In genomic region chrX:98958287-98958686, GRCm38 (mm10) we compare ENCODE assay signal across 23 mouse cellular contexts. TPM values are rescaled to one million over a fixed set of nuclear protein-coding genes. Genes with fewer than 3 reads are reported as not detected.
DNase-seq lines count a peak whose midpoint lies in the region; ATAC-seq and TF ChIP-seq lines count a peak whose summit lies in the region.
"Had no signal": no experiment of that assay in that cellular context is flagged by ENCODE, and none has a peak within 500 bp of the region (broad histone marks: within the 10 kb centered on the region; RNA-seq: fewer than 3 reads in every experiment).

No protein-coding gene starts in this region.

- no peak overlapping the region for H3K4me2 ChIP-seq in liver, embryonic 11.5 days
- H3K4me2 ChIP-seq in liver, embryonic 12.5 days: no peak overlapping the region
- H3K4me2 ChIP-seq in liver, embryonic 16.5 days (ENCODE audit: low read depth, low read length): no peak overlapping the region
- H3K4me2 ChIP-seq: hindbrain, embryonic 13.5 days had no signal

- no peak overlapping the region for H3K9ac ChIP-seq in liver, embryonic 11.5 days (ENCODE audit: low read depth, low read length)
- no peak overlapping the region for H3K9ac ChIP-seq in liver, embryonic 12.5 days
- H3K9ac ChIP-seq in liver, embryonic 16.5 days (ENCODE audit: low read depth, low read length): no peak overlapping the region
- H3K9ac ChIP-seq: hindbrain, embryonic 13.5 days had no signal

- ATAC-seq in liver, embryonic 11.5 days (replicated peaks; ENCODE audit: low FRiP score): peak; percentile 45
- ATAC-seq in liver, embryonic 12.5 days: peak; percentile 54; the same call in 1 of the 2 replicates
- ATAC-seq in liver, embryonic 16.5 days (ENCODE audit: low read depth): peak; percentile 41; the same call in 1 of the 2 replicates
- ATAC-seq: CD4-positive, CD25-positive, alpha-beta regulatory T cell, adult 4 months; forebrain, embryonic 16.5 days; hindbrain, postnatal 0 days had no signal

- no peak for DNase-seq in liver, embryonic 11.5 days (ENCODE audit: low spot score)
- DNase-seq in liver: no peak
- DNase-seq in cerebellum, postnatal 36 days: no peak
- no peak for DNase-seq in layer of hippocampus, adult 9-11 months
- DNase-seq in kidney, postnatal 25 days: no peak
- DNase-seq in lung, adult 2 months: no peak
- DNase-seq: adrenal gland, postnatal 14 days; B cell, adult 2 months; cerebellum, adult 18-20 months; cerebellum, adult 9-11 months; gastrocnemius, postnatal 10 days; heart, adult 18-20 months; heart, postnatal 10 days; heart, postnatal 4 days had no signal

- no peaks in the 10 kb centered on the region for H3K9me3 ChIP-seq in liver, embryonic 11.5 days (ENCODE audit: control insufficient read depth, low read length)
- H3K9me3 ChIP-seq in liver, embryonic 12.5 days (replicated peaks): no peaks in the 10 kb centered on the region
- no peaks in the 10 kb centered on the region for H3K9me3 ChIP-seq in liver, embryonic 16.5 days (replicated peaks; ENCODE audit: control insufficient read depth, low read length)
- H3K9me3 ChIP-seq: G1E; heart, embryonic 10.5 days; hindbrain, embryonic 13.5 days had no signal

- TF ChIP-seq CTCF in lung, adult 2 months (IDR thresholded peaks at IDR 0.05; ENCODE audit: insufficient read depth, low read length): no peak

- H3K4me1 ChIP-seq in liver, embryonic 11.5 days (replicated peaks; ENCODE audit: control insufficient read depth, insufficient read depth, low read length): no peaks in the 10 kb centered on the region
- peaks cover 8% of the 10 kb centered on the region; the same call in 1 of the 2 replicates for H3K4me1 ChIP-seq in liver, embryonic 12.5 days
- no peaks in the 10 kb centered on the region for H3K4me1 ChIP-seq in liver, embryonic 16.5 days (ENCODE audit: control insufficient read depth, low read depth, low read length)
- no peaks in the 10 kb centered on the region for H3K4me1 ChIP-seq in lung, adult 2 months (ENCODE audit: control insufficient read depth, insufficient read depth, low read length)
- H3K4me1 ChIP-seq: heart, embryonic 10.5 days; hindbrain, embryonic 13.5 days had no signal

- H3K4me3 ChIP-seq in liver, embryonic 11.5 days (ENCODE audit: low read depth, low read length): no peak overlapping the region
- H3K4me3 ChIP-seq in liver, embryonic 12.5 days: no peak overlapping the region
- H3K4me3 ChIP-seq in liver, embryonic 16.5 days (ENCODE audit: low read depth, low read length): no peak overlapping the region
- H3K4me3 ChIP-seq in lung, adult 2 months (replicated peaks; ENCODE audit: extremely low read depth, low read depth, low read length): no peak overlapping the region
- H3K4me3 ChIP-seq: erythroblast, embryonic 14.5 days; heart, embryonic 10.5 days; hindbrain, embryonic 13.5 days had no signal

- H3K27me3 ChIP-seq in liver, embryonic 11.5 days (replicated peaks; ENCODE audit: control insufficient read depth, insufficient read depth, low read length): no peaks in the 10 kb centered on the region; the same call in 1 of the 2 replicates
- no peaks in the 10 kb centered on the region for H3K27me3 ChIP-seq in liver, embryonic 12.5 days (replicated peaks)
- H3K27me3 ChIP-seq in liver, embryonic 16.5 days (ENCODE audit: control insufficient read depth, insufficient read depth, low read depth, low read length): no peaks in the 10 kb centered on the region

- H3K36me3 ChIP-seq in liver, embryonic 11.5 days (ENCODE audit: control insufficient read depth, insufficient read depth, low read length): no peaks in the 10 kb centered on the region
- no peaks in the 10 kb centered on the region for H3K36me3 ChIP-seq in liver, embryonic 12.5 days
- no peaks in the 10 kb centered on the region for H3K36me3 ChIP-seq in liver, embryonic 16.5 days (ENCODE audit: control insufficient read depth, insufficient read depth)
- H3K36me3 ChIP-seq: G1E; heart, embryonic 10.5 days; hindbrain, embryonic 13.5 days had no signal

- no peak for TF ChIP-seq POLR2A in lung, adult 2 months (IDR thresholded peaks at IDR 0.05; ENCODE audit: borderline replicate concordance, extremely low read depth, low read depth, low read length)

- no peak overlapping the region for H3K27ac ChIP-seq in liver, embryonic 11.5 days (ENCODE audit: low read depth, low read length)
- H3K27ac ChIP-seq in liver, embryonic 12.5 days: no peak overlapping the region
- 0 out of 2 replicates have a peak overlapping the region, but pooled peaks have one; percentile 19 for H3K27ac ChIP-seq in liver, embryonic 16.5 days (ENCODE audit: low read length)
- H3K27ac ChIP-seq: heart, embryonic 10.5 days; hindbrain, embryonic 13.5 days; hindbrain, postnatal 0 days had no signal

- 79% methylated on average over 9 of the region's 9 CpGs for WGBS in liver, embryonic 11.5 days
- 67% methylated on average over 9 of the region's 9 CpGs for WGBS in liver, embryonic 12.5 days (ENCODE audit: insufficient replicate concordance)
- WGBS in liver, embryonic 16.5 days (ENCODE audit: insufficient replicate concordance): 52% methylated on average over 9 of the region's 9 CpGs
- WGBS in lung, adult 2 months: 86% methylated on average over 9 of the region's 9 CpGs

RNA-seq across cellular contexts. Expression of gene Yipf6, which starts 22.2 kb away (rescaled TPM):
- 23.1 and 24.4 TPM in 2 replicates for polyA plus RNA-seq in liver, embryonic 11.5 days (2014; fragmentation: Nextera tagmentation; extraction: Ambion mirVana)
- polyA plus RNA-seq in liver, embryonic 12.5 days (2016; fragmentation: Nextera tagmentation; extraction: Ambion mirVana): 15.1 and 15.5 TPM in 2 replicates
- 13.5 and 14.4 TPM in 2 replicates for polyA plus RNA-seq in liver, embryonic 16.5 days (2015; fragmentation: Nextera tagmentation; extraction: Ambion mirVana)
- 25.8 and 35.3 TPM in 2 replicates for polyA plus RNA-seq in lung, adult 2 months (2012; rRNA removed)

RNA-seq across cellular contexts. Expression of gene Stard8, which starts 44.8 kb away (rescaled TPM):
- 7.2 and 7.4 TPM in 2 replicates for polyA plus RNA-seq in liver, embryonic 11.5 days (2014; fragmentation: Nextera tagmentation; extraction: Ambion mirVana)
- 5.2 and 6.1 TPM in 2 replicates for polyA plus RNA-seq in liver, embryonic 12.5 days (2016; fragmentation: Nextera tagmentation; extraction: Ambion mirVana)
- polyA plus RNA-seq in liver, embryonic 16.5 days (2015; fragmentation: Nextera tagmentation; extraction: Ambion mirVana): 3.5 and 4.0 TPM in 2 replicates
- polyA plus RNA-seq in lung, adult 2 months (2012; rRNA removed): 87.0 and 89.6 TPM in 2 replicates

Comparison
In these comparisons a context has a peak if more than half of its experiments do, and no peak if none do; other contexts are left out.
1. RNA of gene Stard8, which starts 44.8 kb away (polyA plus RNA-seq): 87.0 to 89.6 TPM in lung, adult 2 months; 7.2 to 7.4 TPM in liver, embryonic 11.5 days, 5.2 to 6.1 TPM in liver, embryonic 12.5 days and 3.5 to 4.0 TPM in liver, embryonic 16.5 days; every median in the first group is over 10 times any median in the second.
2. Peak in every context shown above with its lines, with median percentiles within 50 percentile points of each other: ATAC-seq.